Mouse (Mus musculus): Measurements from ENCODE around the gene Gstcd. TPM values are rescaled to one million over a fixed set of nuclear protein-coding genes. Genes with fewer than 3 reads are reported as not detected.

Gene Gstcd
- polyA plus RNA-seq, 2 experiments = 2.3 to 5.3 TPM

DNA sequence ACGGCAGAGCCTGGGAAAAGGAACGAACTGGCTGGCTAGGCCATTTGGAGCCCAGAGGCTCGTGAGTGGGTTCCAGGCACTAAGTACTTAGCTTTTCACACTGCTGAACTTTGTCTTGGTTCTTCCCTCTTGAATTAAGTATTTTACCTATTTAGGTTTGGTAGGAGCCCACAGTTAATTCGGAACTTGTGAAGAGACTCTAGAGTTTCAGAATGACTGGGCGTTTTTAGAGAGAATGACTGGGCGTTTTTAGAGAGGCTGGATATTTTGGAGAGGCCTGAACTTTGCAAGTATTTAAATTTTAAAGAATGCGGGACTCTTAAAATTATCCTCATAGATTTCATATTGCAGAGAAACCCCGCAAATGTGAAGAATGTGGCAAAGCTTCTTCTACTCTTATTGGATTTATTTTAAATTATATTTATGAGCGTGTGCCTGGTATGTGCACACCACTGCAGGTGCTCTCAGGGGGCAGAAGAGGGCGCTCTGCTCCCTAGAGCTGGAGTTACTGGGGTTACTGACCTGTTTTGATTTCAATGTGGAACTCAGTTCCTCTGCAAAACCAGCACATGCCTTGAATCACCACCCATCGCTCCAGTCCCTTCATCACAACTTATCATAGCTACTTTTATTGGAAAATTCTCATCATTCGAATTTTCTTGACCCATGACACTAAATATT lies 111.9 kb downstream of the Gstcd start:
- H3K36me3 ChIP-seq (replicated peaks; ENCODE audit: control insufficient read depth, insufficient read depth, low read depth) = no peaks in the 10 kb centered on the region; the same call in 1 of the 2 replicates
- H3K27ac ChIP-seq = no peak overlapping the region
- 74% methylated on average over 12 of the region's 12 CpGs for WGBS (ENCODE audit: insufficient replicate concordance)
- no peak overlapping the region for H3K4me3 ChIP-seq (ENCODE audit: insufficient read depth in 1 of 2, low read depth in 2 of 2, low read length in 2 of 2)
- no peak for DNase-seq (ENCODE audit: low read depth in 3 of 3, low spot score in 3 of 3)
- H3K4me2 ChIP-seq (ENCODE audit: low read depth) = no peak overlapping the region
- H3K4me1 ChIP-seq (replicated peaks; ENCODE audit: control insufficient read depth in 2 of 2, insufficient read depth in 2 of 2, low read length in 1 of 2) = no peaks in the 10 kb centered on the region
- TF ChIP-seq EP300 (IDR thresholded peaks at IDR 0.05; ENCODE audit: low read depth) (no peak), CTCF (IDR thresholded peaks at IDR 0.05; ENCODE audit: low read depth) (peak; percentile 30; the same call in 1 of the 2 replicates)
- H3K27me3 ChIP-seq (ENCODE audit: control insufficient read depth, insufficient read depth, low read length) = no peaks in the 10 kb centered on the region
- ATAC-seq (ENCODE audit: insufficient read depth) = no peak
- H3K9ac ChIP-seq (replicated peaks) = no peak overlapping the region
- H3K9me3 ChIP-seq (ENCODE audit: control insufficient read depth, low read length) = no peaks in the 10 kb centered on the region

DNA sequence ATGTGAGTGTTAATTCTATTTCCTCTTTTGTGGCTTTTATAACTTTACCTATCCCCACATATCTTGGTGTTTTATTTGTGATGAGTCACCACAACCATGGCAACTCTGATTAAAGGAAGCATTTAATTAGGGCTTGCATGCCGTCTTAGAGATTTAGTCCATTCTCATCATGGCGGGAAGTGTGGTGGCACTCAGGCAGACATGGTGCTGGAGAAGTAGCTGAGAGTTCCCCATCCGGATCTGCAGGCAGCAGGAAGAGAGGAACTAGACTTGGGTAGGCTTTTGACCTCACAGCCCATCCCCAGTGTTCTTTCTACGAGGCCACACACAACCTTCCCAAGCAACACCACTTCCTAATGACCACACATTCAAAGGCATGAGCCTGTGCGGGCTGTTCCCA lies 125.6 kb downstream of the Gstcd start:
- Histone ChIP-seq H3K9ac (replicated peaks) (no peak overlapping the region), H3K27me3 (ENCODE audit: control insufficient read depth, insufficient read depth, low read length) (no peaks in the 10 kb centered on the region), H3K9me3 (ENCODE audit: control insufficient read depth, low read length) (no peaks in the 10 kb centered on the region), H3K4me1 (replicated peaks; ENCODE audit: control insufficient read depth in 2 of 2, insufficient read depth in 2 of 2, low read length in 1 of 2) (0 out of 4 replicates have a peak, but pooled peaks cover 0 to 2% of the 10 kb centered on the region in 2 experiments), H3K4me2 (ENCODE audit: low read depth) (no peak overlapping the region), H3K4me3 (ENCODE audit: insufficient read depth in 1 of 2, low read depth in 2 of 2, low read length in 2 of 2) (no peak overlapping the region), H3K36me3 (replicated peaks; ENCODE audit: control insufficient read depth, insufficient read depth, low read depth) (no peaks in the 10 kb centered on the region), H3K27ac (no peak overlapping the region)
- 30% methylated on average over 5 of the region's 5 CpGs for WGBS (ENCODE audit: insufficient replicate concordance)
- ATAC-seq (ENCODE audit: insufficient read depth) (no peak), DNase-seq (ENCODE audit: low read depth in 3 of 3, low spot score in 3 of 3) (no peak)
- no peak for TF ChIP-seq EP300 (IDR thresholded peaks at IDR 0.05; ENCODE audit: low read depth)
- no peak for TF ChIP-seq CTCF (IDR thresholded peaks at IDR 0.05; ENCODE audit: low read depth)

- H3K36me3 ChIP-seq (replicated peaks; ENCODE audit: control insufficient read depth, insufficient read depth, low read depth) = no peaks in the 10 kb centered on the region
- no peak overlapping the region for H3K4me2 ChIP-seq (ENCODE audit: low read depth)
- TF ChIP-seq EP300 (IDR thresholded peaks at IDR 0.05; ENCODE audit: low read depth) (no peak), CTCF (IDR thresholded peaks at IDR 0.05; ENCODE audit: low read depth) (no peak)
- no peaks in the 10 kb centered on the region for H3K27me3 ChIP-seq (ENCODE audit: control insufficient read depth, insufficient read depth, low read length)
- ATAC-seq (ENCODE audit: insufficient read depth) = no peak
- no peak overlapping the region for H3K4me3 ChIP-seq (ENCODE audit: insufficient read depth in 1 of 2, low read depth in 2 of 2, low read length in 2 of 2)
- DNase-seq (ENCODE audit: low read depth in 3 of 3, low spot score in 3 of 3) = no peak
- no peaks in the 10 kb centered on the region for H3K9me3 ChIP-seq (ENCODE audit: control insufficient read depth, low read length)
- H3K27ac ChIP-seq = no peak overlapping the region
- WGBS (ENCODE audit: insufficient replicate concordance) = 54% methylated on average over 9 of the region's 9 CpGs
- 0 out of 4 replicates have a peak, but pooled peaks cover 0 to 2% of the 10 kb centered on the region in 2 experiments for H3K4me1 ChIP-seq (replicated peaks; ENCODE audit: control insufficient read depth in 2 of 2, insufficient read depth in 2 of 2, low read length in 1 of 2)
- H3K9ac ChIP-seq (replicated peaks) = no peak overlapping the region
Measured at GRCm38 (mm10) chr3:132964715-132965507, 126.9 kb downstream of the Gstcd start.

DNA sequence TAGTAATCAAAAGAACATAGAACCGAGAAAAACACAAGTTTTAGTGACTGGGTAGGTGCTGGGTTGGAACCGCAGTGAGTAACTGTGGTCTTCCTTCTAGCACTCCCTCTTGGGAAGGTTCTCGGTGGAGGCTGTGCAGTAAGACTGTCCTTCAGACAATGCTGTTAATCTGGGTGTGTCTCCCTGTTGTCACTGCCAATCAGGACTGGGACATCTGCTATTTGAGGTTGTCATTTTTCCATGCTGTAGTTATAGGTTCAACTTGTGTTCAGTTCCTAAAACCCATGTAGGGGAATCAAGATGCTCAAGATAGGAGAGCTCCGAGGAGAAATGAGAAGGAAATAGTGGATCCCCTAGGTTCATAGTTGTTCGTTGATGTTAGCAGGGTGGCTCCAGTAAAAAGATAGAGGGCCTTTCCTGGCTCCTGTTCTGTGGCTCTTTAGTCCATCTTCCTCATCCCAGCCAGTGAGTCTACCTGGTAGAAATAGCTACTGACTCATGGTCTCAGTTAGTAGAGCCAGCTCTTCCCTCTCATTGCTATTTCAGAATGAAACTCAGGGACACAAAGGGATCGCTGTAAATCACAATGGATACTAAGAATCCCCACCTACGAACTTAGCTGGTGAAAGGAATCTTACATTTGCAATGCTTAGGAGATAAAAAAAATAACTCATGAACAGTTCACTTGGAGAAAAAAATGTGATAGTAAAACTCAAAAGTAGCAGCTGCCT lies 129.0 kb downstream of the Gstcd start:
- Histone ChIP-seq H3K27ac (no peak overlapping the region), H3K9ac (replicated peaks) (no peak overlapping the region), H3K4me3 (ENCODE audit: insufficient read depth in 1 of 2, low read depth in 2 of 2, low read length in 2 of 2) (no peak overlapping the region), H3K27me3 (ENCODE audit: control insufficient read depth, insufficient read depth, low read length) (no peaks in the 10 kb centered on the region), H3K9me3 (ENCODE audit: control insufficient read depth, low read length) (no peaks in the 10 kb centered on the region), H3K36me3 (replicated peaks; ENCODE audit: control insufficient read depth, insufficient read depth, low read depth) (no peaks in the 10 kb centered on the region), H3K4me2 (ENCODE audit: low read depth) (no peak overlapping the region), H3K4me1 (replicated peaks; ENCODE audit: control insufficient read depth in 2 of 2, insufficient read depth in 2 of 2, low read length in 1 of 2) (0 out of 4 replicates have a peak, but pooled peaks cover 0 to 2% of the 10 kb centered on the region in 2 experiments)
- ATAC-seq (ENCODE audit: insufficient read depth) (no peak), DNase-seq (ENCODE audit: low read depth in 3 of 3, low spot score in 3 of 3) (no peak)
- TF ChIP-seq CTCF (IDR thresholded peaks at IDR 0.05; ENCODE audit: low read depth) (no peak), EP300 (IDR thresholded peaks at IDR 0.05; ENCODE audit: low read depth) (no peak)
- 62% methylated on average over 7 of the region's 7 CpGs for WGBS (ENCODE audit: insufficient replicate concordance)
